Mouse (Mus musculus) cerebellum, adult (tissue): ENCODE measurements around the gene Rcan1.
"Not testable (repeated sequence)": the region's sequence is repeated elsewhere in the genome, so short reads cannot be mapped to it uniquely, and the experiment has no call there.

Source experiments
- ATAC-seq: cut with Nextera tagmentation; 2 replicates; pipeline ENCODE4 v1.9.2; 2017; ENCODE audit warnings: mild to moderate bottlenecking, moderate library complexity, mixed read lengths; ENCODE audit not compliant: insufficient number of reproducible peaks, low FRiP score, low TSS enrichment

Gene Rcan1

DNA sequence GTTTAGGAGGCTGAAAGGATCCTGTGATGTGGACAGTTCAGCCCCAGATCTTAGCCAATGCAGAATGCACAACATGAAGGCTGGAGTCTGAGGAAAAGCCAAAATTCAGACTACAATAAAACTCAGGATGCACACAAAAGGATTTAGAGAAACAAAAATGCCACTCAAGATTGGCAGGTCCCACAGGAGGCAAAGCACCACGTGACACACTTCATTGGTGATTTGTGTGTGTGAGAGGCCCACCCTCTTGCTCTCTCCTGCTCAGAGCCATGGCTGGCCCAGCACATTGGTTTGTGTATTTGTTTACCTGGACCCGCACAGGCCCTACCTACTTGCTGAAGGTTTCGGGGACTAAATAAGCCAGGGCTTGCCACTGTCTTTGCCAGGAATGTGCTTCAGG lies 29.5 kb downstream of the Rcan1 start:
- no peak for ATAC-seq

DNA sequence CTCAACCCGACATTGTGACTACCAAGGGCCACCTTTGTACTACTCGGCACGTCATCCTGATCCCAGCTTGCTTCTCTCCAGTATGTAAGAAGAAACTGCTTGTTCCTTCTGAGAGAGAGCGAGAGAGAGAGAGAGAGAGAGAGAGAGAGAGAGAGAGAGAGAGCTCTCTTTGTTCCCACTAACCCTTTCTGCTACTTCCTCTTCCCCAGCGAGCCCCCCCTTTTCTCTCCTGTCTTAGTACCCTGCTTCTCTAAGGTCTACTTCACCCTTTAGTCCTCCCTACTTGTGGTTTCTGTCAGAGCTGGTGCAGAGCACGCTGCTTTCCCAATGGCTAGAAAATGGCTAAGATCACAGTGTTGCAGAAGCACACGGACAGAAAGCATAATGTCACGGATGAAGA lies 30.4 kb downstream of the Rcan1 start:
- ATAC-seq = no peak

DNA sequence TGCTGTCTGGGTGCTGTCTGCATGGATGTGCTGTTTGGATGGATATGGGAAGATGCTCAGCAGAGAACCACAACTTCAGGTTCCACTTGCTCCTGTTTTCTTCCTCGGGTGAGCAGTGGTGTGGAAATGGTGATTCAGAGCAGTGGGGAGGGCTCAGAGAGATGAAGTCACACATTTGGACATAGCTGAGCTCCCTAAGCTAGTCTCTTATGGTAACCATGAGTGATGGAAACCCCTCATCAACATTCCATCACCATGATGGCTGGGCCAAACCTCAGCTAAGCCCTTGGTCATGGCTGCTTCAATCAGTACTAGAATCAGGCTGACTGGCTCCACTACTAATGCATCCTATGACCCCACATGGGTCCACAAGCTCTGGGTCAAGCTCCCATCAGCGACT lies 30.9 kb downstream of the Rcan1 start:
- no peak for ATAC-seq

DNA sequence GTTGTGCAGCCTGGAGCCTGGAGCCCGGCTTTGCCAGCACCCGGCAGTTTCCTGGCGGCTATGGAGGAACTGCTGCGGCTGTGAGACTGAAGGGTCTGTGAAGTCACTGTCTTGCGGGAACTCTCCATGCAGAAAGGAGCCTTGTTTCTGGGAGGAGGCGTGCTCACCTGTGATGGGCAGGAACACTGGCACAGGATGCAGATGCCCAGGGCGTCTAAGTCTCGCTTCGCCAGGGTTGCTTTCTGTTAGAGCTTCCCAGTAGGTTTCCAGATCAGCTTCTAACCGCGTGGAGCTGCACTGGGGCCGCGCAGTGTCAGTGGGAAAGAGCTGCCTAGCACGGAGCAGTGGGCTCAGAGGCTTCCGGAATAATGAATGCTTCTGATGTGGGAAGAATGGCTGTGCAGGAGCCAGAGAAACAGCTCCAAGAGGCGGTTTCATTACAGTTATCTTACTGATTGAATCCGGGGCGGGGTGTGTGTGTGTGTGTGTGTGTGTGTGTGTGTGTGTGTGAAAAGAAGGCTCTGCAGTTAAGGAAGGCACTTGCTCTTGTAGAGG lies 35.2 kb downstream of the Rcan1 start:
- no peak for ATAC-seq

DNA sequence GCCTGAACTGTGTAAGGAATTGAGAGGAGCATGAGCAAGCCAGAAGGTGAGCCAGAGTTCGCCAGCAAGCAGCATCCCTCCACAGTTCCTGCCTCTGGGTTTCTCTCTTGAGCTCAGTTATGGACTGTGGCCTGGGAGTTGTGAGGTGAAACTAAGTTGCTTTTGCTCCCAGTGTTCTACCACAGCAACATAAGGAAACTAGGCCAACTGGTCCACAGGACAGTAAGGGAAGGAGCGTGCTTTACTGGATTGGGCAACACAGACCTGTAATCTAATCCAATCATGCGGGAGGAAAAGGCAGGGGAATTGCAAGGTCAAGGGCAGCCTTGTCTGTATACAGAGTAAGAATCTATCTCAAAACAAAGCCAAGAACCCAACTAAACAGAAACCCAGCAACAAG lies 37.5 kb downstream of the Rcan1 start:
- ATAC-seq = no peak

DNA sequence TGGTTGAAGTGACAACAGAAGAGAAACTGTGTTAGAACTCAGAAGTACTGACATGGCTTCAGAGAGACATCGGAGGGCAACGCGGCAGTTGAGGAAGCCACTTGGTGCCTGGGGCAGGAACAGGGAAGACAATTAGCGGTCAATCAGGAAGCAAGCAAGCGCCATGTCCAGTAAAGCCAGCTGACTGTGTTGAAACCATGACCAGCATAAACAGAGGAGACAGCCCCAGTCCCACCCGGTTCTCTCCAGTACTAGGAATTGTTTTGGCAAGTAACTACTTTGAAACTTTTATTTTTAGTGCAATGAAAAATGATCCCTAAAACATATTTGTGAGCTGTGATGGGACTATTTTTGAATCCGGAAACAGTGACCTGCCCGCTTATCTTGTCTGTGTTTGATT lies 39.9 kb downstream of the Rcan1 start:
- ATAC-seq = no peak

DNA sequence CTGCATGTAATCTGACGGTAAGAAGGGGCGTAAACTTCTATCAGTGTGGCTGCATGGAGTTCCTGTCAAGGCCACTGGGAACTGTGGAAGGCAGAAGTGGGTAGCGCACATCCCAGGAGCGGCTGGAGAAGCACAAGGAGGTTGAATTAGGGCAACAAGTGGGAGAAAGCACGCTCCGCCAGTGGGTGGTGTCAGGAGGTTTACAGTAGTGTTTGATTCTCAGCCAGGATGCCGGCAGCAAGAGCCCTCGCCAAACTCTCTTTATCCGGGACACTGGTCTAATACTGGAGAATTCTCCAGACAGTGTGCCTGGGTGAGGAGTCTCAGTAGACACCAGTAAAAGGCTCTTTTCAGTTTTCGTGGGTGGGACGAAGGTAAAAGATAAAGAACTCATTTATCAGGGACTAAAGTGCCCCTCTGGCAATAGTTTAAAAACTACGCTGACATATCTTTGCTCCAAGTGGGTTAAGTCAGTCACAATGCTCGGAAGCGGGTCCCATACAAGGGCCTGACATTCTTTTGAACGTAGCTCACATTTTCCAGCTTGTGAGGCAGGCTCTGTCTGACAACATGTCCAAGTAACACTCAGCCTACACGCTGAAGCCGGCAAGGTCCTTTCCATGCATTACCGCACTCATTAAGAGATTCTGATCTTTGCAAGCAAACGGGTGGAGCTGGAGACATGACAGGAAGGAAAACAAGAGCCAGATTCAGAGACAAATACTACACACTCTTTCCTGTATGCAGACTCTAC lies 42.3 kb downstream of the Rcan1 start:
- no peak for ATAC-seq

DNA sequence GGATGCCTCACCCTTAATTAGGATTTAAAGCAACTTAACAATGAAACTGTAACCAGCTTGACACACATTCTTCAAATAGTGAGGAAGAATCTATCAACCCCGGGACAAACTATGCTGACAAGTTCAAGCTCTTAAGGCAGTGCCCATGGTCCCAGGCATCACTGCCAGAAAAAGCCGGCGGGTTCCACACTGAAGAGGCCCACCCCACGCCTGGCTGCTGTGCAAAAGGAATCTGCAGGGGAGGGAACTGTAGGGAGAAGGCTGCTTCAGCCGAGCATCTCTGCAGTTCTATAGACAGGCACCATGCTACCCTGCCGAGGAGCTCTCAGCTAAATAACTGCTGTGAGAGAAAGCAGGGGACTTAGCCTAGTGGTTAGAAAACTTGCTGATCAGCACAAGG lies 44.0 kb downstream of the Rcan1 start:
- ATAC-seq = no peak

DNA sequence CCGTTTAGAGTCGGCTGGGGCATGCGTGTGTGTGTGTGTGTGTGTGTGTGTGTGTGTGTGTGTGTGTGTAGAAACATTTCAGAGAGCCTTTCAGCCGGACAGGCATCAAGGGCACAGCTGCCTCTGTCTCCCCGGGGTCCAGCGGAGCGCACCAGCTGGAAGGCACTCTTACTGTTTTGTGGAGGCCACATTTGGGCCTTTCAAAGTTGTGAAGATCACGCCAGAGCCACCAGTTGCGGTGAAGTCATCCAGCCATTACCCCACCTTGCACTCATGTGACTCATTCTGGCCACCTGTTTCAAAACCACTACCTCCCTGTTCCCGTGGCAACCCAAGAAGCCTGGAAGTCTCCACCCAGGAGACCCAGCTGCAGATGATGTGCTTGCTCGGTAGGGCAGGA lies 44.8 kb downstream of the Rcan1 start:
- no peak for ATAC-seq

DNA sequence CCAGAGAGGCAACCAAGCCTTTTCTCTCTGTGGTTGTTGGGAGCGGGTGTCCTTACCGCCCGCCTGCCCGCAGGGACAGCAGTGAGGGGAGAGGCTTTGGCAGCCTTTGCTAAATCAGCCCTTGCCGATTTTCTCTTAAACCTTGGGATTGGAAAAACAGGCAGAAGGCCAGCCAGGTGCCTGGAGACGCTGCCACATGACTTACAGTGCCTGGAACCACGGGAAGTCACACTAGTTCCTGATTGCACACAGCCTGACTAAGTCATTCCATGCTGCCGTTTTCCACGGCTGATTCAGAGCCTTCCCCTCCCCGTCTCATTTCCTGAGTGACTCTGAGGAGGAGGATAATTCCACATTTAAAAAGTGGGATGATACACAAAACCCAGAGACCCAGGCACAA lies 47.3 kb downstream of the Rcan1 start:
- ATAC-seq = no peak

DNA sequence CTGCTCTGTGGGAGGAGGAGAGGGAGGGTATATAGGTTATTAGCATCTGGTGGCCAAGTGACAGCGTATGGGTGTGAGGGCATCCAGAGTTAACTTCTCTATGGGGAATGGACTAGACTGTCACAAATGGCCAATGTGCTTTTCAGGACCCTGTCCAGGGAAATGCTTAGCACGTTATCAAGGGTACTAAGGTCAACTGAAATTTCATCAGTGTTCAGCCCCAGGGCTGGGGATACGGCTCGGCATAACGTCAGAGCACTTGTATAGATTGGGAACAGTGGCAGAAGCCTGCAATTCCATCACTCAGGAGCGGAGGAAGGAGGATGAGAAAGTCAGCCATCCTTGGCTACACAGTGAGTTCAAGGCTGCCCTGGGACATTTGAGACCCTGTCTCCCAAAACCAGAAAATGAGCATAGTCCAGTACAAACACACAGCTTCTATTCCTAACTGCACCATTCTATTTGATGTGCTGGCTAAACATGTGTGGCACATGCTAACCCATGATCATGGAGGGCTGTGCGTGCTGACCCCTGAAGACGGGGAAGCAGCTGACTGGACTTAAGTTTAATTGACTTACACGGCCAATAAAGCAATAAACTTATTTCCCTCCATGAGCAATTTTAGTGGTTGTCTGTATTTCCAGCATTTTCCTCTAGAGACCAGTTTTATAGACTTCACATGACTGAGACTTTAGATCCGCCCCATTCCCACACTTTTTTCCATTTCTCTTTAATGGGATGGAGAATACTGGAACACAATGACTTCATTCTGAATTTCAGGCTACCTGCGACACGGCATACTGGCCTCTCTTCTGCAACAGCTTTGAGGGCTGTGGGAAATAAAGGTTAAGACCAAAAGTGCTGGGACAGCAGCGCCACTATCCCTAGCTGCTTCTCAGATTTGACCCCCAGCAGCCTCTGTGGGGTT lies 48.0 kb downstream of the Rcan1 start:
- ATAC-seq = no peak

DNA sequence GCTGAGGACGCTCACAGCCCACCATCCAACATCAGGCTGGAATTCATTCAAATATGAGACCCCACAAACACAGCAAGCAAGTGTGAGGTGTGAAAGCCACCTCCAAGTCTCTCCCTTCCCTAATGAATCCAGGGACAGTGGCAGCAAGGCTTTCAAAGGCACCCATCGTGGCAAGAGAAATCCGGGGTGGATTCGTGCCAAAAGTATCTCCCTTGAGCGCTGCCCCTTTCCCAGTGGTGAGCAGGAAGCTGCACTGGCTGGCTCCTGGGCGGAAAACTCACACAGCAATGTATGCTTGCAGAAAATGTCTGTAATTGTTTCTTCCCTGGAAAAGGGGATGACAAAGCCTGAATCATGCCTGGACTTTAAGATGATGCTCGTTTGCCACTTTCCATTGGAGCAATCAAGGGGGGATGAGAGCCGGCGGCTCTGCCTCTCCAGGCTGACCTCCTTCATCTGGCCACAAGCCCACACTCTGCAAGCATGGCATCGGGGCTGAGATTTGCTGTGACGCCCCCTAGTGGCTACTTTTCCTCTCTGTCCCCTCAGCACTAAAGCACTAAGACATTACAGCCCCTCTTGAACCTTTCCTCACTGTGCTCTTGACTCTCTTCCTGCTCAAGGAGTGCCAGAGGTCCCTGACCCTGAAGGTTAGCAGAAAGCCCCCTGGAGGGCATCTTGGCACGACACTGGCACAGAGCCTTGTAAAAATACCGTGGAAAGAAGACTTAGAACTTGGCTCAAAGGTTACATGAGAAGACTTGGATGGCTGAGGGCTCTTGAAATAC lies 49.3 kb downstream of the Rcan1 start:
- no peak for ATAC-seq

DNA sequence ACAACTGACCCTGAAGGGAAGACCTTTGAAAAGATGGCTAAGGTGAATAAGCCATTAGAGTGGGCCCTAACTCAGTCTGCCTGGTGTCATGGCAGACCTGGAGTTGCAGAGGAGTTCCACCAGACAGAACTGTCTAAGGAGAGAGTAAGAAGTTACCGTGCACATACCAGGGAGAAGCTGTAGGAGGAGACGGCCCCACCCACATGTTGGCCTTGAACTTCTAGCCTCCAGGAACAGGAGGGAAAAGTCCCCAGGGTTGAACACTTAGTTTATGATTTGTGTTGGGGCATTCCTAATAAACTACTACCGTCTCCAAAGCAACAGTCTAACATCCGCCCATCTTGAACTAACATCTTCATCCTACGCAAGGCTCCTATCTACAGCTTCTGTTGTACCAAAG lies 50.0 kb downstream of the Rcan1 start:
- ATAC-seq = no peak

DNA sequence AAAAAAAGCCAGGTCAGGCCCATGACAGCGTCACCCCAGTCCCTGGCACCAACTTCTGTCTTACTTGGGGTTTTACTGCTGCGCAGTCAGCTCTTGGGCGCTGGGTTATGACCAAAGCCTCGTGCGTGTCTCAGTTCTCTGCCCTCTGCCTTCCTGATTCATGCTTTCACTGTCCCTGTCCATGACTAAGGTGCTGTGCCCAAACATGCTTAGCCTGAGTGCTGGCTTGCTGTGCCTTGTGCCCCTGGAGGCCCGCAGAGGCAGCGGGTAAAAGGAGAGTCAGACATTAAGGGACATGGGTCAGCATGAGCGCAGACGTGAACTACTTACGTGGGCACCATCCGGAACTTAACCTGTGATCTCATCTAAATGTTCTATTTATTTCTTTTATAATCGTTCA lies 51.6 kb downstream of the Rcan1 start:
- ATAC-seq = no peak

DNA sequence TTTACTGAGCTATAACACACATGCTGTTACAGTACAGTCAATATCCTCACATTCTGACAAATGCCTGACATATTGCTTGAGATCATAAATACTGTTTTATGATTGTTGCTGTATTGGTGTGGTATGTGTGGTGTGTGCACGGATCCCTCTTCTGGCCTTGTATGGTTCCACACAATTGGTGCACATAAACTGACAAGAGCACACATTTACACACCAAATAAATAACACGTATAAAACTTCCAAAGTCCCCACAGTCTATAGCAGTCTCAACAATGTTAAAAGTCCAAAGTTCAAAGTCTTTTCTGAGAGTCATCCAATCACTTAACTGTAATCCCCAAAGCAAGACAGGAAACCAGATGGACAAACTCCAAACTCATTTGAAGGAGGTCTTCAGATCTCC lies 53.4 kb downstream of the Rcan1 start:
- ATAC-seq = no peak

DNA sequence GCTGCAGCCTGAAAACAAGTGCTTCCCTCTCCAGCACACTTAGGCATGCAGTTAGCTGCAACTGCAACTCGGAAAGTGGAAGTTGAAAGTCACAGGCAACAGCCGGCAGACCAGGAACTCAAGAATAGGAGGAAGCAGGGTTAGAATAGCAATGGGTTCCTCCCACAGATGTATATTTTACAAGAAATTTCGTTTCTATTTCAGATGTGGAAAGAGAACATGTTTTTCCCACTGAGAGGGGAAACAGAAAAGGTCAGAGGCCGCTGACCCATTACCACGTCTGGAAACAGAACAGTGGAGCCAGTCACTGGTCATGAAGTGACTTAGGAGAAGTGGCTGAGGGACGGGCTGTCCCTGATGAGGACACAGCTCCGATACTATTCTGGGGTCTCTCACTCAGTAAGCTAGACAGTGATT lies 55.0 kb downstream of the Rcan1 start:
- no peak for ATAC-seq

DNA sequence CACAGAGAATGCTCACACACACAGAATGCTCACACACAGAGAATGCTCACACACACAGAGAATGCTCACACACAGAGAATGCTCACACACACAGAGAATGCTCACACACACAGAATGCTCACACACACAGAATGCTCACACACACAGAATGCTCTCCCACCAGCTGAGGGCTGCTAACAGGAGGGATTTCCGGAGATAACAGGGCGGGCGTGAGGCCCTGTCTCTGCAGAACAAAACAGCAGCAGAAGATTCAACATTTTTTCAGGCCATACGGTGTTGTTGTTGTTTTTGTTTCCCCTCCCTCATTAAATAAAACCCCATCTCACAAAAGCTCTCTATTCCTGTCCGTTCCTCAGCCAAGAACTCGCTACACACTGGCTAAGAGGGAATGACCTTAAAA lies 55.6 kb downstream of the Rcan1 start:
- ATAC-seq = not testable (repeated sequence)

DNA sequence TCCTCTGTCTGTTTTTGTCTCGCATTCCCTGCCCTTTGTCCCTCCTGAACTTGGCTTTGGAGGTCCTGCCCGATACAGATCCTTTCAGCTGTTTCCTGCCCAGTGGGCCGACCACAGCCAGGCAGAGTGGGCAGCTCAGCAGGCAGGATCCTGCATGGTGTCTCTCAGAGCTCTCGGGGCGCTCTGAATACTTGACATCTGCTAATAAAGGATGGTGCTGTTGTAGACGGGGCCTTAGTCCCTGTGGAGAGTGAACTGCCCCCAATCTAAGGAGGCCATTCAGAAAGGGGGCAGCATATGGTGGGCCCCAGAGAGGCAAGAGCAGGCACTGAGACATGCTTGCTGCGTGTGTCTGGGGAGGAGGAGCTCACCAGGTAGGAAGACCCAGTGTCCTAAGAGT lies 57.8 kb downstream of the Rcan1 start:
- no peak for ATAC-seq

DNA sequence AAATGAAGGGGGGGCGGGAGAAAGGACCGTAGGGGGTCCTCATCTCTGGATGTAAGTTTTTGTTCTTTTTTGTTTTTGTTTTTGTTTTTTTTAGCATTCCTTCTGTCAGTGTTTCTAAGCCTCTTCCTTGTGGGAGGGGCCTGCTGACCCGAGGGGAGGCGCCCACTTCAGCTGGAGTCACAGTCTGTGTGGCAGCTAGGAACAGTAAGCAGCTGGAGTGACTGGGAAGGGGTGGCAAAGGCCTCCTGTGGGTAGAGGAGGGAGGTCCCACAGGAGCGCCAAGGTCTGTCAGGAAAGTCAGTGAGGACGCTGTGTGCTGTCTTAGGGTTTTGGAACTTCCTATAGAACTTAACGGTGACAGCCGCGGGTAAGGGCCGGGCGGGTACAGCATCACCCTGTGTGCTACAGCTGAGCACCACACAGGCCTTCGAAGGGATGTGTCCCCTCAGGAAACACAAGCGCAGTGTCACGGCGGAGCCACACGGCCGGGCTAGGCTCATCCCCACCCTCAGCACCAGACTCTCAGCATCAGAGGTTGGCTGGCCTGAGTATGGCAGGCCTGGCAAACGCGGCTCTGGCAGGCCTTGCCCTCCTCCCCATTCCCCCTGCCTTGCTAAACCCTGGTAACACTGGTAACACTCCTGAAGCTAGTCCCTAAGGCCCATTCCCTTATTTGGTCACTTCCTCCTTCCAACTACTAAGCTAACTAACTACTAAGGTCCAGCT lies 58.5 kb downstream of the Rcan1 start:
- ATAC-seq = no peak

DNA sequence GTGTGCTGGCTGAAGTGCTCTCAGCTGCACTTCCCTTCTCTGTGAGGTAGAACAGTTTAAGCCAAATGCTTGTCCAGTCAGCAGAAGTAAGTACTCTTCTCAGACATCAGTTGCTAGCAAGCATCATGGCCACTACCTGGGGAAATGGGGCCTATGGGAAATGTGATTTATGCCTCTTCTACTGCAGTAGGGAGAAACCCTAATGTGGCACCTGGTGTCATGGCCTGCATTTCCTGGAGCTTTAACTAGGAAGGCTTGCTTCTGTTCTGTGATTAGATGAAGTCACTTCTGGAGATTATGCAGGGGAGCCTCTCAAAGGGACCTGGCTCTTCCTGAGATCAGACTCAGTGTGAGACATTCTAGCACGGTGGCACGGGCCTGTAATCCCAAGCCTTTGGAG lies 60.3 kb downstream of the Rcan1 start:
- no peak for ATAC-seq
